Comparison of ENCODE assay signal across 12 mouse cellular contexts in genomic region chr1:160306866-160307616, GRCm38 (mm10).
DNase-seq lines count a peak whose midpoint lies in the region; ATAC-seq and TF ChIP-seq lines count a peak whose summit lies in the region.
"Had no signal": no experiment of that assay in that cellular context is flagged by ENCODE, and none has a peak within 500 bp of the region (broad histone marks: within the 10 kb centered on the region; RNA-seq: fewer than 3 reads in every experiment).

No protein-coding gene starts in this region.

- 29% methylated on average over 10 of the region's 10 CpGs for WGBS in liver, embryonic 12.5 days (ENCODE audit: insufficient replicate concordance)
- 68% methylated on average over 10 of the region's 10 CpGs for WGBS in forebrain, postnatal 0 days
- WGBS in midbrain, embryonic 16.5 days: 76% methylated on average over 10 of the region's 10 CpGs

- no peaks in the 10 kb centered on the region for H3K27me3 ChIP-seq in liver, embryonic 12.5 days (replicated peaks)
- H3K27me3 ChIP-seq in forebrain, postnatal 0 days (ENCODE audit: insufficient read depth, low read length): no peaks in the 10 kb centered on the region
- H3K27me3 ChIP-seq in midbrain, embryonic 16.5 days (ENCODE audit: control insufficient read depth, insufficient read depth, low read depth, low read length): no peaks in the 10 kb centered on the region
- H3K27me3 ChIP-seq: heart, embryonic 12.5 days; limb, embryonic 13.5 days had no signal

- H3K9me3 ChIP-seq in liver, embryonic 12.5 days (replicated peaks): no peaks in the 10 kb centered on the region
- no peaks in the 10 kb centered on the region for H3K9me3 ChIP-seq in forebrain, postnatal 0 days (ENCODE audit: low read length)
- H3K9me3 ChIP-seq in midbrain, embryonic 16.5 days (replicated peaks; ENCODE audit: control insufficient read depth, low read length, poor library complexity, severe bottlenecking): no peaks in the 10 kb centered on the region
- H3K9me3 ChIP-seq: heart, embryonic 12.5 days; limb, embryonic 13.5 days had no signal

- ATAC-seq in liver, embryonic 12.5 days: peak; percentile 82
- peak; percentile 53 for ATAC-seq in neutrophil, adult 5-6 weeks (ENCODE audit: extremely low read depth, insufficient number of reproducible peaks, low FRiP score, poor library complexity, severe bottlenecking)
- ATAC-seq in forebrain, postnatal 0 days: no peak
- no peak for ATAC-seq in midbrain, embryonic 16.5 days

- no peak for TF ChIP-seq CTCF in forebrain, postnatal 0 days (IDR thresholded peaks at IDR 0.05; ENCODE audit: low read depth)

- intact Hi-C loops in left cerebral cortex, postnatal 14 days (cut with DNase I): no loop called here

- H3K27ac ChIP-seq in liver, embryonic 12.5 days: peak overlapping the region; percentile 80
- H3K27ac ChIP-seq in forebrain, postnatal 0 days (ENCODE audit: low read depth, low read length): no peak overlapping the region
- no peak overlapping the region for H3K27ac ChIP-seq in midbrain, embryonic 16.5 days (ENCODE audit: low read length)
- H3K27ac ChIP-seq: kidney, postnatal 0 days; limb, embryonic 13.5 days had no signal

- DNase-seq in CD4-positive helper T cell, adult 2 months (ENCODE audit: low read depth, low spot score): peak; percentile 67
- peak; percentile 67 for DNase-seq in T-cell, adult 2 months (ENCODE audit: low spot score)
- no peak for DNase-seq in forebrain, postnatal 0 days
- no peak for DNase-seq in urinary bladder, postnatal 10 days (ENCODE audit: low spot score)
- DNase-seq in left cerebral cortex, postnatal 14 days (ENCODE audit: low spot score in 2 of 2): no peak
- DNase-seq: cerebellum, adult 11-12 months had no signal

- H3K36me3 ChIP-seq in liver, embryonic 12.5 days: no peaks in the 10 kb centered on the region
- H3K36me3 ChIP-seq in forebrain, postnatal 0 days (ENCODE audit: insufficient read depth): no peaks in the 10 kb centered on the region
- no peaks in the 10 kb centered on the region for H3K36me3 ChIP-seq in midbrain, embryonic 16.5 days (ENCODE audit: control insufficient read depth, insufficient read depth, low read length)
- H3K36me3 ChIP-seq: heart, embryonic 12.5 days; limb, embryonic 13.5 days had no signal

- peak overlapping the region; percentile 47 for H3K9ac ChIP-seq in liver, embryonic 12.5 days
- H3K9ac ChIP-seq in forebrain, postnatal 0 days: no peak overlapping the region
- no peak overlapping the region for H3K9ac ChIP-seq in midbrain, embryonic 16.5 days (ENCODE audit: low read depth, low read length)
- H3K9ac ChIP-seq: heart, embryonic 12.5 days; limb, embryonic 13.5 days had no signal

- H3K4me2 ChIP-seq in liver, embryonic 12.5 days: peak overlapping the region; percentile 59
- no peak overlapping the region for H3K4me2 ChIP-seq in forebrain, postnatal 0 days (ENCODE audit: low read depth)
- no peak overlapping the region for H3K4me2 ChIP-seq in midbrain, embryonic 16.5 days (ENCODE audit: low read length)
- H3K4me2 ChIP-seq: heart, embryonic 12.5 days; limb, embryonic 13.5 days had no signal

- H3K4me3 ChIP-seq in liver, embryonic 12.5 days: peak overlapping the region; percentile 35
- H3K4me3 ChIP-seq in forebrain, postnatal 0 days (ENCODE audit: low read depth, low read length): no peak overlapping the region
- no peak overlapping the region for H3K4me3 ChIP-seq in midbrain, embryonic 16.5 days (ENCODE audit: low read depth, low read length)
- H3K4me3 ChIP-seq: heart, embryonic 12.5 days; limb, embryonic 13.5 days had no signal

- H3K4me1 ChIP-seq in liver, embryonic 12.5 days: peaks cover 84% of the 10 kb centered on the region
- H3K4me1 ChIP-seq in forebrain, postnatal 0 days (ENCODE audit: insufficient read depth): peaks cover 4% of the 10 kb centered on the region; the same call in 1 of the 2 replicates
- 0 out of 2 replicates have a peak, but pooled peaks cover 2% of the 10 kb centered on the region for H3K4me1 ChIP-seq in midbrain, embryonic 16.5 days (ENCODE audit: control insufficient read depth, insufficient read depth, low read length)

Comparison
In these comparisons a context has a peak if more than half of its experiments do, and no peak if none do; other contexts are left out.
1. DNase-seq: peak in CD4-positive helper T cell, adult 2 months (single experiment) and T-cell, adult 2 months (single experiment); none in forebrain, postnatal 0 days (single experiment), urinary bladder, postnatal 10 days (single experiment) and left cerebral cortex, postnatal 14 days (0 of 2).
2. ATAC-seq: peak in liver, embryonic 12.5 days (single experiment) and neutrophil, adult 5-6 weeks (single experiment); none in forebrain, postnatal 0 days (single experiment) and midbrain, embryonic 16.5 days (single experiment).